Mouse (Mus musculus) kidney, embryonic 14.5 days (tissue): ENCODE measurements at regions not wholly inside any gene's neighbourhood (a gene's known extent, or its start where the extent isn't known, plus 50 kb on each side); places are given as distances from the start of the nearest gene placed in this dataset.
A peak's percentile ranks its signal among the peaks of the same experiment; 100 is the strongest.
"Not testable (repeated sequence)": the region's sequence is repeated elsewhere in the genome, so short reads cannot be mapped to it uniquely, and the experiment has no call there.

Source experiments
- ATAC-seq: fragments of 200-750 bp; cut with Nextera tagmentation; 2 replicates; pipeline ENCODE4 v1.8.0; 2017; ENCODE audit warnings: moderate number of reproducible peaks, mild to moderate bottlenecking, moderate TSS enrichment, moderate library complexity; ENCODE audit not compliant: low FRiP score, low TSS enrichment
- H3K27ac ChIP-seq: fragments of 300-500 bp; sonication (generic); 2 replicates; pipeline ENCODE4 v1.5.1; 2014; ENCODE audit warnings: low read depth, mild to moderate bottlenecking, low read length, moderate library complexity, mixed read lengths
- H3K27me3 ChIP-seq: fragments of 300-500 bp; sonication (generic); 2 replicates; pipeline ENCODE4 v1.6.1; 2014; ENCODE audit warnings: mild to moderate bottlenecking, low read length; ENCODE audit not compliant: control insufficient read depth, insufficient read depth
- H3K36me3 ChIP-seq: fragments of 300-500 bp; sonication (generic); 2 replicates; pipeline ENCODE4 v1.6.1; 2014; ENCODE audit warnings: low read length, mixed read lengths; ENCODE audit not compliant: control insufficient read depth, insufficient read depth
- H3K4me1 ChIP-seq: fragments of 300-500 bp; sonication (generic); 2 replicates; pipeline ENCODE4 v1.6.1; 2014; ENCODE audit warnings: low read length, mixed read lengths; ENCODE audit not compliant: control insufficient read depth, insufficient read depth
- H3K4me2 ChIP-seq: fragments of 300-500 bp; sonication (generic); replicated peaks from 2 replicates; pipeline ENCODE4 v1.6.1; 2014; ENCODE audit warnings: low read depth, mild to moderate bottlenecking, low read length
- H3K4me3 ChIP-seq: fragments of 300-500 bp; sonication (generic); 2 replicates; pipeline ENCODE4 v1.5.1; 2014; ENCODE audit warnings: mild to moderate bottlenecking, low read length
- H3K9ac ChIP-seq: fragments of 300-500 bp; sonication (generic); 2 replicates; pipeline ENCODE4 v1.6.1; 2014; ENCODE audit warnings: low read depth, mild to moderate bottlenecking, low read length, moderate library complexity
- H3K9me3 ChIP-seq: fragments of 300-500 bp; sonication (generic); 2 replicates; pipeline ENCODE4 v1.6.1; 2016; ENCODE audit warnings: low read length; ENCODE audit not compliant: control insufficient read depth
- WGBS: fragments of 180-500 bp; shearing (Covaris S2); extraction: QIAGEN DNeasy Blood & Tissue Kit; methylation state at CpG from one replicate; pipeline ENCODE4 v1.1.7; 2014; 5-methylcytosine and 5-hydroxymethylcytosine counted together

- Histone ChIP-seq H3K9me3 (no peaks in the 10 kb centered on the region), H3K9ac (no peak overlapping the region), H3K4me1 (no peaks in the 10 kb centered on the region), H3K4me3 (no peak overlapping the region), H3K4me2 (no peak overlapping the region), H3K27ac (no peak overlapping the region), H3K36me3 (no peaks in the 10 kb centered on the region), H3K27me3 (no peaks in the 10 kb centered on the region)
- ATAC-seq: no peak
These were observed 137.2 kb upstream of the Speer3 start for GRCm38 (mm10) chr5:13654173-13654572.

- H3K27me3 ChIP-seq, H3K4me2 ChIP-seq, H3K9me3 ChIP-seq, H3K27ac ChIP-seq, ATAC-seq, H3K4me1 ChIP-seq, H3K9ac ChIP-seq, H3K36me3 ChIP-seq, H3K4me3 ChIP-seq: not testable (repeated sequence)
- WGBS: 85% methylated on average over 7 of the region's 7 CpGs
These were observed 133.1 kb upstream of the Speer3 start for GRCm38 (mm10) chr5:13658301-13658700.

GRCm38 (mm10) chr5:13659514-13659913 is 131.9 kb upstream of the Speer3 start:
- Histone ChIP-seq H3K36me3 (no peaks in the 10 kb centered on the region), H3K27me3 (no peaks in the 10 kb centered on the region), H3K4me2 (no peak overlapping the region), H3K9me3 (no peaks in the 10 kb centered on the region), H3K9ac (no peak overlapping the region), H3K4me1 (no peaks in the 10 kb centered on the region), H3K4me3 (no peak overlapping the region), H3K27ac (no peak overlapping the region)
- no peak for ATAC-seq
- 43% methylated on average over 1 of the region's 1 CpGs for WGBS

DNA sequence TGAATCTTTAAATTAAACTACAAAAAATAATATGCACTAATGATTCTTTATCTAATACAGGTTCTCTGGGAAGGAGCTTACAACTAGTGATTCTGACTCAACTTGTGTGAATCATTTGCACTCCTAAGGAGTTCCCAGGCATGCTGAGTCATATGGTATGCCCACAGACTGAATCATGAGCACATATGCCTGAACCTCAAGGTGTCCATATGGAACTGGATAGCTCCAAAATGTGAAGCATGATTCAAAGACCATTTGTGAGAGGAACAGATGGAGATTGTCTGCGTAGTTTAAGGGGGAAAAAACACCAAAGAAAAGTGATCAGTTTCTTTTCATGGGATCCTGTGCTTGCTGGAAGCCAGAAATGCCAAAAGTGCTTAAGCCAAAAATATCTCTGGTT is 124.0 kb upstream of the Speer3 start:
- Histone ChIP-seq H3K36me3 (no peaks in the 10 kb centered on the region), H3K27me3 (no peaks in the 10 kb centered on the region), H3K4me2 (no peak overlapping the region), H3K4me3 (no peak overlapping the region), H3K27ac (no peak overlapping the region), H3K4me1 (no peaks in the 10 kb centered on the region), H3K9ac (no peak overlapping the region), H3K9me3 (no peaks in the 10 kb centered on the region)
- no peak for ATAC-seq
- 96% methylated on average over 1 of the region's 1 CpGs for WGBS

DNA sequence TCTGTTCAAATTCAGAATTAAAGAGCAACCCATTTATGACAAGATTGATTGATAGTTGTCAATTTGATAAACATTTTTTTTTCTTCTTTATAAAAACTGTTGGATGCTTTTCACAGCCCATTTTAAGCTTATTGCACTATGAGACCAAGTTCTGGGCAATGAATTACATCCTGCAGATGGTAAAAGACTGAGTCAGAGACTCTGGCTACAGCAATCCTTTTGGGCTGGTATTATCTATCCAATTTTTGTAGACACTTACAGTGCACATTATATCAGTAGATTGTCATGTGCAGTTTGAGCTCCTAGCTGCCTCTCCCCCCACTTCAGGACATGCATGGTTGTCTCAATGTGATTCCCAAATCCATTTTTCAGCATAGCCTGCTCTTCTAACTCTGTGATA is 122.6 kb upstream of the Speer3 start:
- ATAC-seq: no peak
- Histone ChIP-seq H3K4me2 (no peak overlapping the region), H3K36me3 (no peaks in the 10 kb centered on the region), H3K4me3 (no peak overlapping the region), H3K27ac (no peak overlapping the region), H3K4me1 (no peaks in the 10 kb centered on the region), H3K9me3 (no peaks in the 10 kb centered on the region), H3K27me3 (no peaks in the 10 kb centered on the region), H3K9ac (no peak overlapping the region)

DNA sequence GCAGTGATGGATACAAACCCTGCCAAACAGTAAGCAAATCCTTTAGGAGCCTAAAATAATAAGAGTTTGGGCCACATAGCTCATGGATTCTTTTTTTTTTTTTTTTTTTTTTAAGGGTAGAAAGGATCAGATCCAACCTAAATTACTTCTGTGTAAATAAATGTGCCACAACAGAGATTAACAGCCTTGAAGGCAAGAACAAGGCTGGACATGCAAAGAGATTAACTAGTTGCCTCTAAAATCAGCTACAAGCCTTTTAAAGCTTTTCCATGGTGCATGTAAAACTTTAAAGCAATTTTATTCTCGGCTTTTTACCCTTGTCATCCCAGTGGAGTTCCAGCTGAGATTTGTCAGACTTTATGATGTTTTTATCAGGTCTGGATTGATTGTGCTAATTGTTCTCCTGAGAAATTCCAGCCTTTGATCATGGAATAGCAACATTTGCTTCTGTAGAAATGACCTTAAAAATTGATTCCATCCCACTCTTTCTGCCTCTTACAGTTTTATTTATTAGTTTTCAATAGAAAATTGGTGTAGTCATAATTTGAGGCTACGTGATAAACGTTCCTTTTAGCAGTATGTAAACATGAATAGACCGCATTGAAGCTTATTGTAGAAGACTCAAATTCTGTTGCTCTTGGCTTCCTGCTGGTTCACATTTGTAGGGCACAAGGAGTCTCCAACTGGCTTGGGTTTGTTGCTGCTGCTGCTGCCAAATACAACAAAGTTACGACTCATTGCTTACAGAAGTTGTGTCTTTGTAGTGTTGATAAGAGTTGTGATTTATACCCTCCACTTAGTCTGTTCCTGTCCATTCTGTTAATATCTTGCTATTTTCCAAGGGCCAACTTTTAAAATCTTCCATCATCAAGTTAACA is 100.3 kb upstream of the Speer3 start:
- no peak overlapping the region for H3K4me2 ChIP-seq
- H3K9me3 ChIP-seq: no peaks in the 10 kb centered on the region
- no peak overlapping the region for H3K4me3 ChIP-seq
- no peaks in the 10 kb centered on the region for H3K4me1 ChIP-seq
- peak; percentile 90 for ATAC-seq
- 53% methylated on average over 5 of the region's 5 CpGs for WGBS
- H3K27me3 ChIP-seq: no peaks in the 10 kb centered on the region
- H3K27ac ChIP-seq: no peak overlapping the region; the same call in 1 of the 2 replicates
- H3K36me3 ChIP-seq: no peaks in the 10 kb centered on the region
- no peak overlapping the region for H3K9ac ChIP-seq

- no peak for ATAC-seq
- Histone ChIP-seq H3K4me3 (no peak overlapping the region), H3K27ac (no peak overlapping the region), H3K27me3 (no peaks in the 10 kb centered on the region), H3K9me3 (no peaks in the 10 kb centered on the region), H3K4me1 (no peaks in the 10 kb centered on the region), H3K36me3 (no peaks in the 10 kb centered on the region), H3K9ac (no peak overlapping the region), H3K4me2 (no peak overlapping the region)
- WGBS: 57% methylated on average over 5 of the region's 5 CpGs
These were observed 96.6 kb upstream of the Speer3 start for GRCm38 (mm10) chr5:13694847-13695246.
